Mouse (Mus musculus) MEL (cell line): ENCODE measurements at regions not wholly inside any gene's neighbourhood (a gene's known extent, or its start where the extent isn't known, plus 50 kb on each side); places are given as distances from the start of the nearest gene placed in this dataset.

Experiments
- DNase-seq: peaks from one replicate; pipeline ENCODE4 v3.0.0; 2011; ENCODE audit warnings: low read depth, low spot score
- H3K27ac ChIP-seq: 2 replicates; pipeline ENCODE4 v1.5.1; 2012; ENCODE audit warnings: low read depth, mild to moderate bottlenecking, control low read depth, low read length, moderate library complexity; ENCODE audit not compliant: control insufficient read depth
- H3K27me3 ChIP-seq, 2 experiments: fragments of 150-350 bp in 1 of 2; sonication (generic) in 1 of 2; 2 replicates each; pipeline ENCODE4 v1.6.1; 2012; ENCODE audit warnings: low read length in 2 of 2, mild to moderate bottlenecking in 2 of 2, improper control_type of control experiment in 1 of 2, moderate library complexity in 1 of 2; ENCODE audit not compliant: insufficient read depth in 2 of 2, control insufficient read depth in 1 of 2
- H3K36me3 ChIP-seq, 2 experiments: 2 replicates each; pipeline ENCODE4 v1.6.1; 2012 to 2014; ENCODE audit warnings: low read length in 2 of 2, improper control_type of control experiment in 1 of 2, inconsistent platforms in 1 of 2, mild to moderate bottlenecking in 1 of 2; ENCODE audit not compliant: insufficient read depth in 2 of 2, control insufficient read depth in 1 of 2
- H3K4me1 ChIP-seq, 2 experiments: fragments of 150-350 bp in 1 of 2; sonication (generic) in 1 of 2; 2 replicates each; pipeline ENCODE4 v1.6.1; 2012; ENCODE audit warnings: low read length in 2 of 2, improper control_type of control experiment in 1 of 2, mild to moderate bottlenecking in 1 of 2; ENCODE audit not compliant: insufficient read depth in 2 of 2, control insufficient read depth in 1 of 2
- H3K4me3 ChIP-seq, 2 experiments: fragments of 150-350 bp in 1 of 2; sonication (generic) in 1 of 2; 2 replicates each; pipeline ENCODE4 v1.5.1; 2012; ENCODE audit warnings: low read depth in 2 of 2, low read length in 2 of 2, mild to moderate bottlenecking in 2 of 2, moderate library complexity in 2 of 2, control low read depth in 1 of 2, improper control_type of control experiment in 1 of 2; ENCODE audit not compliant: control insufficient read depth in 1 of 2, insufficient read depth in 1 of 2
- H3K79me2 ChIP-seq: 2 replicates; pipeline ENCODE4 v1.6.1; 2012; ENCODE audit warnings: mild to moderate bottlenecking, low read length, moderate library complexity; ENCODE audit not compliant: control insufficient read depth, poor library complexity, insufficient read depth
- H3K9ac ChIP-seq: 2 replicates; pipeline ENCODE4 v1.6.1; 2012; ENCODE audit warnings: low read depth, mild to moderate bottlenecking, control low read depth, low read length, moderate library complexity; ENCODE audit not compliant: control insufficient read depth, poor library complexity, severe bottlenecking
- H3K9me3 ChIP-seq: fragments of 150-350 bp; sonication (generic); replicated peaks from 2 replicates; pipeline ENCODE4 v1.6.1; 2012; ENCODE audit warnings: mild to moderate bottlenecking, low read length, improper control_type of control experiment, moderate library complexity; ENCODE audit not compliant: insufficient read depth
- ELF1 ChIP-seq: IDR thresholded peaks from 2 replicates; pipeline ENCODE4 v1.6.1; 2014; ENCODE audit warnings: low read depth, mild to moderate bottlenecking, inconsistent platforms, low read length, improper control_type of control experiment, moderate library complexity
- GABPA ChIP-seq: IDR thresholded peaks from 2 replicates; pipeline ENCODE4 v1.6.1; 2012; ENCODE audit warnings: low read depth, mild to moderate bottlenecking, inconsistent platforms, low read length, improper control_type of control experiment, moderate library complexity
- GATA1 ChIP-seq: IDR thresholded peaks from 2 replicates; pipeline ENCODE4 v1.6.1; 2011; ENCODE audit warnings: low read depth, low read length, improper control_type of control experiment
- MAX ChIP-seq: IDR thresholded peaks from 2 replicates; pipeline ENCODE4 v1.6.1; 2011; ENCODE audit warnings: low read length, improper control_type of control experiment
- MEF2A ChIP-seq: IDR thresholded peaks from 2 replicates; pipeline ENCODE4 v1.6.1; 2014; ENCODE audit warnings: low read depth, mild to moderate bottlenecking, inconsistent platforms, low read length, improper control_type of control experiment; ENCODE audit not compliant: poor library complexity, insufficient replicate concordance, severe bottlenecking; ENCODE audit errors: extremely low read depth
- MYB ChIP-seq: IDR thresholded peaks from 2 replicates; pipeline ENCODE4 v1.6.1; 2011; ENCODE audit warnings: mild to moderate bottlenecking, low read depth, low read length, improper control_type of control experiment
- NELFE ChIP-seq: IDR thresholded peaks from 2 replicates; pipeline ENCODE4 v1.6.1; 2011; ENCODE audit warnings: low read depth, low read length, improper control_type of control experiment
- POLR2A ChIP-seq, 2 experiments: IDR thresholded peaks; 2 replicates each; pipeline ENCODE4 v1.6.1; 2011 to 2012; ENCODE audit warnings: low read length in 2 of 2, mild to moderate bottlenecking in 2 of 2, control low read depth in 1 of 2, improper control_type of control experiment in 1 of 2, low read depth in 1 of 2, moderate library complexity in 1 of 2; ENCODE audit not compliant: control insufficient read depth in 1 of 2, insufficient read depth in 1 of 2, poor library complexity in 1 of 2
- POLR2AphosphoS2 ChIP-seq: IDR thresholded peaks from 2 replicates; pipeline ENCODE4 v1.6.1; 2011; ENCODE audit warnings: low read length, improper control_type of control experiment
- POLR2AphosphoS5 ChIP-seq: IDR thresholded peaks from 2 replicates; pipeline ENCODE4 v1.6.1; 2012; ENCODE audit warnings: low read depth, borderline replicate concordance, mild to moderate bottlenecking, inconsistent platforms, low read length, moderate library complexity, mixed read lengths
- TAL1 ChIP-seq: IDR thresholded peaks from 2 replicates; pipeline ENCODE4 v1.6.1; 2012; ENCODE audit warnings: mild to moderate bottlenecking, inconsistent platforms, low read length, moderate library complexity, mixed read lengths
- ZMIZ1 ChIP-seq: IDR thresholded peaks from 2 replicates; pipeline ENCODE4 v1.6.1; 2012; ENCODE audit warnings: low read depth, mild to moderate bottlenecking, inconsistent platforms, low read length, improper control_type of control experiment, moderate library complexity

GRCm38 (mm10) chr14:98832401-98832800, 161.7 kb downstream of the Rpl36a-ps1 start:
- Histone ChIP-seq H3K79me2 (no peaks in the 10 kb centered on the region), H3K9me3 (no peaks in the 10 kb centered on the region), H3K4me1 (no peaks in the 10 kb centered on the region), H3K27ac (no peak overlapping the region), H3K4me3 (no peak overlapping the region), H3K9ac (no peak overlapping the region), H3K27me3 (no peaks in the 10 kb centered on the region), H3K36me3 (no peaks in the 10 kb centered on the region)
- DNase-seq = no peak
- TF ChIP-seq MYB (no peak), MEF2A (no peak), GATA1 (no peak), ELF1 (no peak), GABPA (no peak), TAL1 (no peak), POLR2AphosphoS5 (no peak), POLR2A (IDR thresholded peaks at IDR 0.05; ENCODE audit: control insufficient read depth in 1 of 2, insufficient read depth in 1 of 2, low read depth in 1 of 2, low read length in 2 of 2, poor library complexity in 1 of 2) (no peak), NELFE (no peak)

- Histone ChIP-seq H3K27ac (no peak overlapping the region), H3K36me3 (no peaks in the 10 kb centered on the region), H3K4me3 (no peak overlapping the region), H3K79me2 (no peaks in the 10 kb centered on the region), H3K4me1 (no peaks in the 10 kb centered on the region), H3K9ac (no peak overlapping the region), H3K27me3 (no peaks in the 10 kb centered on the region), H3K9me3 (no peaks in the 10 kb centered on the region)
- no peak for TF ChIP-seq ZMIZ1
- DNase-seq = no peak
Observed at GRCm38 (mm10) chr14:98829958-98830633, 164.0 kb downstream of the Rpl36a-ps1 start.

DNA sequence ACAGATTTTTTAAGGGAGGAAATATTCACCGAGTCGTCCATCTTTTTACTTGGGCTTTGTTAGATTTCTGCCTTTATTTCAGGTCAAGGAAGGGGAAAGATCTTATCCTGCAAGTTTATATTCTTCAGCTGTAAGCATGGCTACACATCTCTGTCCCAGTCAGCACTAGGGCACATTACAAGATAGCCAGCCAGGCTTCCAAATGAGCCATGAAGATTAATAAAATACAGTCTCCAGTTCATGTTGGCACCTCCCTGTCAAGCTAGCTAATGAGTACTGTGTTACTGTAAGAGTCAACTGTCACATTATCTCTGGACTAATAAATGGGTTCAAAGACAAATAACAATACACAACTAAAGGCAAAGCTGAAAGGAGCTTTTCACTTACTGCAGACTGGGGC, 166.6 kb downstream of the Rpl36a-ps1 start:
- DNase-seq = no peak

More for the DNA sequence above, 166.6 kb downstream of the Rpl36a-ps1 start:
- Histone ChIP-seq H3K9me3 (no peaks in the 10 kb centered on the region), H3K4me3 (no peak overlapping the region), H3K27me3 (no peaks in the 10 kb centered on the region), H3K4me1 (no peaks in the 10 kb centered on the region), H3K9ac (no peak overlapping the region), H3K36me3 (no peaks in the 10 kb centered on the region), H3K79me2 (no peaks in the 10 kb centered on the region), H3K27ac (no peak overlapping the region)
- TF ChIP-seq MAX (no peak), GABPA (no peak), POLR2AphosphoS2 (no peak), POLR2A (IDR thresholded peaks at IDR 0.05; ENCODE audit: control insufficient read depth in 1 of 2, insufficient read depth in 1 of 2, low read depth in 1 of 2, low read length in 2 of 2, poor library complexity in 1 of 2) (no peak), MEF2A (no peak)
